Mouse (Mus musculus) lung, postnatal 0 days (tissue): ENCODE measurements around the gene Tescl.

Experiments used
- CTCF ChIP-seq: IDR thresholded peaks from 2 replicates; pipeline ENCODE4 v1.5.1; 2016; ENCODE audit warnings: antibody characterized with exemption, mild to moderate bottlenecking
- EP300 ChIP-seq: IDR thresholded peaks from 2 replicates; pipeline ENCODE4 v1.6.1; 2016; ENCODE audit warnings: antibody characterized with exemption, mild to moderate bottlenecking, control low read depth

- TF ChIP-seq CTCF: no peak
- TF ChIP-seq EP300: no peak
Measured at GRCm38 (mm10) chr7:24371809-24372145, 38.0 kb upstream of the Tescl start.
